Mouse (Mus musculus): ENCODE measurements at regions not wholly inside any gene's neighbourhood (a gene's known extent, or its start where the extent isn't known, plus 50 kb on each side); places are given as distances from the start of the nearest gene placed in this dataset.

- no peak for TF ChIP-seq POLR2A (IDR thresholded peaks at IDR 0.05; ENCODE audit: borderline replicate concordance, insufficient read depth, low read length)
- no peak for TF ChIP-seq CTCF (IDR thresholded peaks at IDR 0.05; ENCODE audit: borderline replicate concordance, insufficient read depth, low read depth, low read length)
These were observed 617.0 kb downstream of the Psat1 start for GRCm38 (mm10) chr19:15330155-15330554.

Data from cerebellum, adult 2 months (tissue).